Mouse (Mus musculus): ENCODE data around the gene Lrrc74a.

The Lrrc74a gene

DNA sequence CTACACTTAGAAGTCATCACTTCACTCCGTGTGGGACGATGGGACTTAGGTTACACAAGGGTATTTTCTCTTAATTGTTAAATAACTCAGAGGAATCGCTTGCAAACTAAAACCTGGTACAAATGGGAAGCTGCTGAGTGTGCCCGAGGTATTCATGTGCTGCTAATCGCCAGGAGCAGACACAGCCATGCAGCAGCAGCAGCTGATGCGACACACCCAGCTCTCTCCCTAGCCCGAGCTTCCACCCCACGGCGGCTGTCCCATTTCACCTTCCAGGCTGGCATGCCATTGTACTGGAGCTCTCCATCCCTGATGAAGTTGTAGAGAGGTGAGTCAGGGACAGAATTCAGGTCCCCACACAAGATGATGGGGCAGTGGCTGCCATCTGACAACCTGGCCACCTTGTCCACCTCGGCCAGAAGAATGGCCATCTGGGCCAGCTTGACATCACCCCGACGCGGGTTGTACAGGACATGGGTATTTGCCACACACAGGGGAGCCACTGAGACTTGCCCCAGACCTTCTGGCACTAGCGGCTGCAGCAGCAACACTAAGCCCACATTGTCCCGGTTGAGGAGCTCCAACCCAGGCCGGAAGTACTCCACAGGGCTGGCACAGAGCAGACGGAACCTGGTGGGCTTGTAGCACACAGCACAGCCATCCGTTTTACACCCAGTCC, 14.1 kb upstream of the Lrrc74a start:
- DNase-seq (ENCODE audit: low spot score) = no peak

DNA sequence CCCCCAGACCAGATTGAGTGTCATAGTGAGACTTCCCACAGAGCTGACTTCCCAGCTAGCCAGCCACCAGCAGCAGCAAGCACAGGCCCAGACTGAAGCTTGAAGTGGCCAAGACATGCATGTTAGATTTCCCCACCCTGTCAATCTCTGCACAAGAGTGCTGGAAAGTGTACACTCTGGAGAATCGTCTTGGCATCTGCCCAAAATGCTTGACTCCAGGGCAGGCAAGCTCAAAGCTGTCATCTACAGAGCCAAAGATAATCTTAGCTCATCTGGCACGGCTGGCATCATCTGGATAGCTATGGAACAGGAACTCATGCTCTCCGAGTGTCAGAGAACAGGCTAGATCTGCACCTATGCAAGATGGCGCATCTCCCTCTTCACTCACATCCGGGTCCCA, 12.7 kb upstream of the Lrrc74a start:
- no peak for DNase-seq (ENCODE audit: low spot score)

DNA sequence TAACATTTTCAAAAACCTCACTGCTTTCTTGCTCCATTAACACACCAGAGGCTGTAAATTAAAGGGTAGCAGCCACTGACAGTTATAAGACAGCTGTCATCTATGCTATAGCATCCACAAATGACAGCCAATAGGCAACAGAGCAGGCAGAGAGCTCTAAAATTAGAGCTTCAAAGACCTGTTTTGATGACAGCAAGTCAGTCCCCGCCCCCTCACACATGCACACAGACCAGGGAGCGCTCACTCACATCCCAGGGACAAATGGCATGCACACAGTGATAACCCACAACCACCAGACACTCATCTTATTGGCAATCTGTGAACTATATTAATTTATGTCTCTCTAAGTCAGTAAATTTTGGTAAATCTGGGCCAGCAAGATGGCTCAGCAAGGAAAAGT, 9.9 kb upstream of the Lrrc74a start:
- no peak for DNase-seq (ENCODE audit: low spot score)

- DNase-seq (ENCODE audit: low spot score) = no peak
Measured at GRCm38 (mm10) chr12:86725706-86726105, 8.5 kb upstream of the Lrrc74a start.

GRCm38 (mm10) chr12:86726120-86726640, 8.0 kb upstream of the Lrrc74a start, which contains the start of gene Angel1:
Gene Angel1, minus strand, starts transcription at chr12:86726460.
- DNase-seq (ENCODE audit: low spot score) = peak; percentile 89

DNA sequence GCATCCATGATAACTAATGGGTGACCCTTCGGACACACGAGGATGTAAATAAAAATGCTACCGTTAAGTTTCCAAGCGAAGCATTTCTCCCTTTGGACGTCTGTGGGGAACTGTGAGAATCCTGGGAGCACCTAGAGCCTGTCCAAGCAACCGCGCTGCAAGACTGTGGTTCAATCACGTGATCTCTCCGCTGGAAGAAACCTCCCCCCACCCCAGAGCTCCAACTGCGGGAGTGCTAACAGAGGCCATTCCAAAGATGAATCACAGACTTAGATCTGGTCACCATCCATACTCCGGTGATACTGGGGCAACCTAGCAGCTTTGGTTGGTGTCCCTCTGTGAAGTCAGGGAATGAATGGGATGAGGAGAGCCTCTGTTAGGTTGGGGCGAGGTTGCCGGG, 26.9 kb downstream of the Lrrc74a start:
- DNase-seq (ENCODE audit: low spot score) = no peak

GRCm38 (mm10) chr12:86764060-86764459, 29.9 kb downstream of the Lrrc74a start:
- no peak for DNase-seq (ENCODE audit: low spot score)

GRCm38 (mm10) chr12:86766467-86766866, 32.3 kb downstream of the Lrrc74a start:
- no peak for DNase-seq (ENCODE audit: low spot score)

GRCm38 (mm10) chr12:86767868-86768631, 33.9 kb downstream of the Lrrc74a start:
- DNase-seq (ENCODE audit: low spot score) = peak; percentile 26

GRCm38 (mm10) chr12:86768986-86769580, 34.9 kb downstream of the Lrrc74a start:
- peak; percentile 86 for DNase-seq (ENCODE audit: low spot score)

- no peak for DNase-seq (ENCODE audit: low spot score)
Measured at GRCm38 (mm10) chr12:86769819-86770218, 35.6 kb downstream of the Lrrc74a start.

- DNase-seq (ENCODE audit: low spot score) = no peak
Measured at GRCm38 (mm10) chr12:86770261-86770670, 36.1 kb downstream of the Lrrc74a start.

DNA sequence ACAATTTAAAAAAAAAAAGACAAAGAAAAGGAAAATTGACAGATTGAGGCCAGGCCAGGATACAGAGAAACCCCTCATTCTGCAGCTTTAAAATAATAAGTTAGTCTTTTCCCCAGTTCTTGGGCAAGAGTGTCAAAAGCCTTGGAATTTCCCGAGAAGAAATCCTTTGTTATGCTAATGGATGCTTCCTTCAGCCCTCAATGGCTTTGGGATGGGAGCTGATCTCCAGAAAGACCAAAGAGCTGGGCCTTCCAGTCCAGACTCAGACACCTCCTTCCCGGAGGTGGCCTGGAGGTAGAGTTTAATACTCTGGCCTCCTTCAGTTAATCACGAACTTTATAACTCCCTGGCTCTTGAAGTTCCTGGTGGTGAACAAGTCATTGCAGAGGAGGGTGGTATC, 36.8 kb downstream of the Lrrc74a start:
- DNase-seq (ENCODE audit: low spot score) = no peak

GRCm38 (mm10) chr12:86771823-86772427, 37.8 kb downstream of the Lrrc74a start:
- peak; percentile 89 for DNase-seq (ENCODE audit: low spot score)

DNA sequence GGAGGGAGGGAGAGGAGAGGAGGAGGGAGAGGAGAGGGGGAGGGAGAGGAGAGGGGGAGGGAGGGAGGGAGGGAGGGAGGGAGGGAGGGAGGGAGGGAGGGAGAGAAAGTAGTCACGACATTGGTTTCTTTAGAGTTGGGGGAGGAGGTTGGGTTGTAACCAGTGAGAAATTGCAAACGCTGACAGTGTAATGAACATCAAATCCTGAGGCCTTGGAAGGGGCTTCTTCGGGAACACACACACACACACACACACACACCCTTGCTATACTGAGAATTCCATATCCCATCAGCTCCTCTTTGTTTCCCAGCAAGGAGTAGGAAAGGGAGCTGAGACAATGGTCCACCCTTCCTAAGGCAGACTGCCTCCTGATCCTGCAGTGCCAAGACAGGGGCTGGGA, 38.4 kb downstream of the Lrrc74a start:
- DNase-seq (ENCODE audit: low spot score) = no peak

DNA sequence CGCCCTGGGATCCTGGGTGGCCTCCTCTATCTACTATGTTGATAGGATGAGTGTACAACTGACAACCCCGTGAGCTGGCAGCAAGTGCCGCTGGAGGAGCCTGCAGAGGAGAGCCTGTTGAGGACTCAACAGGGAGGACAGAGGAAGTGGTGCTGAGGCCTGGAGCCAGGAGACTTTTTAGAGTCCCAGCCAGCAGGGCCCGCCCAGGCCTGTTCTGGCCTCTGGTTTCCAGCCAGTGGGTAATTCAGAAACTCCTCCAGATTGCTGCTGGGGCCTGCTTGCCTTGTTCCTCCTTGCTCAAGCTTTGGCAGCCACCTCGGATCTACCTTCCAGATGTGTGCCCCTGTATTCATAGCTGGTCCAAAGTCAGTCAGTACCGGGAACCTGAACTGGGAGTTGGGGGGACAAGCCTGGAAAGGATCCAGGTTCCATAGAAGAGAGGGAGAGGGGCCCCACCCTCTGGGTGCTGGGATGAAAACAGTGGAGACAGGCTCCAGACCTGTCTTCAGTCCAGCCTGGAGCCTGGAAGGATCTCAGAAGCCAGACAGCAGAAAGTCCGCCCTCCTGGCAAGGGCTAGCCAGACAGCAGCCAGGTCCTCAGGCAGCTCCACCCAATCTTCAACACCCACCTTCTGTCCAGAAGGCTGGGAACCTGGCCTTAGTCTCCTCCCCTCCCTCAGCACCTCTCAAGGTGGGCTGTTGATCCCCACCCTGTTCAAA, 41.6 kb downstream of the Lrrc74a start:
- DNase-seq (ENCODE audit: low spot score) = no peak

GRCm38 (mm10) chr12:86776341-86776860, 42.2 kb downstream of the Lrrc74a start:
- no peak for DNase-seq (ENCODE audit: low spot score)

DNA sequence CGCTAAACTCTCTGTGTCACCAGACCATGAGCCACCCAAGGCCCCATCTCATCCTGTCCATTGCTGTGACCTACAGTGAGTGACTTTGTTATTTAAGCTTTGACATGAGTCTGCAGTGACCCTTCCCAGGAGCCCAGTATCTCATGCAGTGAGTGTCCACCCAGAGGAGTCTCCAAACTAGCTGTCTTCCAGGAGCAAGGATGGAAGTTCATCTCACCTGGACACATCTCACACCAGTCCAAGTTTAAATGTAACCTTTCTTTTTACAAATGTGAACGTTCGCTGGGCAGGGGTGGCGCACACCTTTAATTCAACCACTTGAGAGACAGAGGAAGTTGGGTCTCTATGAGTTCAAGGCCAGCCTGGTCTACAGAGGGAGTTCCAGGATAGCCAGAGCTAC, 44.4 kb downstream of the Lrrc74a start:
- DNase-seq (ENCODE audit: low spot score) = no peak

DNA sequence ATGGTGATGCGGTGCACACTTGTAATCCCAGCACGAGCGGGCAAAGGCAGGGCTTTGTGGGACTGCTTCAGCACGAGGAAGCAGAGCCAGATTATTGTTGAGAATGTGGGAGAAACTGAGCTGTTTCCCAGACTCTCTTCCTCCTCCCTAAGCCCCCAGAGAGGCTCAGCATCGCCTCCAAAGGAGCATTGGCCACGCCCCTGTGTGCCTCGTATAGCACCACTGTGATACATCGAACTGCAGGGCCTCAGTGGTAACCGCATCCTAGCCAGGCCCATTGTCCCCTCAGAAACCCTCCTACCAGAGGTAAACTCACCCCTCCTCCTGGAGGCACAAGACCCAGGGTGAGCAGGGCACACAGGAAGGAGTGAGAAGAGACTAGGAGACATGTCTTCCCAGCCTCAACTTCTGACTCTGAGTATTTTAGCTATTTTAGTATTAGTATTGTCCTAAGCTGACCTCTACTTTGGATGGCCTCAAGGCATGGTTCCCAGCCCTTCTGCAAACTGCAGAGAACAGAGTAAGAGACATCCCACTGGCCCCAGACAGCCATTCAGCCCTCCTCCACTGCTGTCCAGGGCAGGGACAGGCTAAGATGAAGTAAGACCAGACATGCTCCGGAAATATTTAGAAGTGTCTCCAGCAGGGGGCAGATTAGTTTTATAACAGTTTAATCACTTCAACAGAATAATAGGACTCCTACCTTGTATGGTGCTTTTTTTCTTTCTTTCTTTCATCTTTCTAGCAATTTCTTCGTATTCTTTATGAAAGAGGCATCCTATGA, 45.2 kb downstream of the Lrrc74a start:
- no peak for DNase-seq (ENCODE audit: low spot score)

DNA sequence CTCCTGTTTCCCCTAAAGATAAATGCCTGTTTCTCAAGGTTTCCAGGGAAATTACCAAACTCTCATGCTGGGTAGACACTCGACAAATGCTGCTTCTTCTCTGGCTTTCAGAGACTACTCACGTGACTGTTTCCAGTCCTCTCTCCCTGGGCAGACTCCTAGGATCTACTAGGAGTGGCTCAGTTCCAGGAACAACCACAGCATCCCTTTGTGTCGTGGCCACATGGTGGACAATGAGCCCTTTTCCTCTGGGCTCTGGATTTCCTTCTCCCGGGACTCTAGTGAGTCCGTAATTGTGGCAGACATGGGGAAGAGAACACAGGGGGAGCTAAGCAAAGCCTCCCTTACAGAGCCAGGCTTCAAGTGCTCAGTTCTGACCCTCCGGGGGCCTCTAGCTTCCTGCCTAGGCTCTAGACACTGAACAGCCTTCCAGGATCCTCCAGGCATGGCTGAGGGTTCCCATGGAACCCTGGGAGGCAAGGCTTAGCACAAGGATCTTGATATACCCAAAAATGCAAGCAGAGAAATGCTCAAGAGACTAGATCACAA, 47.6 kb downstream of the Lrrc74a start:
- DNase-seq (ENCODE audit: low spot score) = no peak

Measured in layer of hippocampus, adult 9-10 months (tissue).